In genomic region chr17:27047762-27048444, GRCm38 (mm10) we compare ENCODE assay signal across 8 mouse cellular contexts. TPM values are rescaled to one million over a fixed set of nuclear protein-coding genes. Genes with fewer than 3 reads are reported as not detected.
DNase-seq lines count a peak whose midpoint lies in the region; ATAC-seq and TF ChIP-seq lines count a peak whose summit lies in the region.

No protein-coding gene starts in this region.

- H3K9me3 ChIP-seq in CH12.LX (replicated peaks; ENCODE audit: low read length) = no peaks in the 10 kb centered on the region
- H3K9me3 ChIP-seq in limb, embryonic 10.5 days (replicated peaks) = no peaks in the 10 kb centered on the region
- no peaks in the 10 kb centered on the region for H3K9me3 ChIP-seq in forebrain, embryonic 13.5 days (replicated peaks)

- dilution Hi-C loops in CH12.LX (cut with MboI; ENCODE audit: extremely low pct_ligation_motif_present, extremely low pct_unique_long_range_greater_than_20kb, low sequenced_read_pairs) = no loop called here

- H3K9ac ChIP-seq in CH12.LX (ENCODE audit: insufficient read depth, low read depth) = no peak overlapping the region
- H3K9ac ChIP-seq in forebrain, embryonic 13.5 days = no peak overlapping the region

- no peak for TF ChIP-seq EP300 in CH12.LX (IDR thresholded peaks at IDR 0.05; ENCODE audit: low read length)

- peak; percentile 47 to 56 for TF ChIP-seq CTCF in CH12.LX (conservative IDR thresholded peaks at IDR 0.05 in 1 of 2, IDR thresholded peaks at IDR 0.05 in 1 of 2; ENCODE audit: low read depth in 2 of 2, low read length in 2 of 2)

- no peak overlapping the region for H3K4me2 ChIP-seq in CH12.LX (ENCODE audit: insufficient read depth, low read depth, poor library complexity, severe bottlenecking)
- no peak overlapping the region for H3K4me2 ChIP-seq in forebrain, embryonic 13.5 days

- H3K27ac ChIP-seq in CH12.LX (ENCODE audit: insufficient read depth, low read depth) = no peak overlapping the region
- H3K27ac ChIP-seq in limb, embryonic 10.5 days = peak overlapping the region; percentile 77
- H3K27ac ChIP-seq in forebrain, embryonic 13.5 days = no peak overlapping the region

- no peaks in the 10 kb centered on the region for H3K79me2 ChIP-seq in CH12.LX (replicated peaks; ENCODE audit: control insufficient read depth, extremely low read depth, insufficient read depth, poor library complexity, severe bottlenecking)

- WGBS in limb, embryonic 10.5 days = 79% methylated on average over 14 of the region's 14 CpGs
- 77% methylated on average over 14 of the region's 14 CpGs for WGBS in forebrain, embryonic 13.5 days

- no peak for TF ChIP-seq POLR2A in CH12.LX (IDR thresholded peaks at IDR 0.05; ENCODE audit: low read depth, low read length)

- no peak overlapping the region for H3K4me3 ChIP-seq in CH12.LX (replicated peaks in 1 of 3; ENCODE audit: low read depth in 2 of 3, low read length in 2 of 3, poor library complexity in 1 of 3)
- no peak overlapping the region for H3K4me3 ChIP-seq in limb, embryonic 10.5 days
- no peak overlapping the region for H3K4me3 ChIP-seq in forebrain, embryonic 13.5 days

- H3K36me3 ChIP-seq in CH12.LX (replicated peaks in 1 of 2; ENCODE audit: control insufficient read depth in 1 of 2, insufficient read depth in 1 of 2, low read length in 1 of 2) = no peaks in the 10 kb centered on the region
- no peaks in the 10 kb centered on the region for H3K36me3 ChIP-seq in limb, embryonic 10.5 days
- H3K36me3 ChIP-seq in forebrain, embryonic 13.5 days (ENCODE audit: poor library complexity, severe bottlenecking) = no peaks in the 10 kb centered on the region

- TF ChIP-seq RAD21 in CH12.LX (IDR thresholded peaks at IDR 0.05; ENCODE audit: low read depth, low read length) = peak; percentile 10

- H3K27me3 ChIP-seq in CH12.LX (replicated peaks) = no peaks in the 10 kb centered on the region
- H3K27me3 ChIP-seq in limb, embryonic 10.5 days (ENCODE audit: low read depth, poor library complexity, severe bottlenecking) = no peaks in the 10 kb centered on the region
- H3K27me3 ChIP-seq in forebrain, embryonic 13.5 days = no peaks in the 10 kb centered on the region

- in situ Hi-C loops in CH12.LX (cut with MboI; ENCODE audit: low pct_ligation_motif_present, low pct_unique_long_range_greater_than_20kb, low sequenced_read_pairs) = loop anchor here (5.0 to 25.0 kb wide), 2 partner anchors 69 to 464 kb away; partner anchors contain the start of gene Grm4

- H3K4me1 ChIP-seq in CH12.LX (ENCODE audit: control insufficient read depth in 1 of 2, insufficient read depth in 2 of 2) = peaks cover 12 to 52% of the 10 kb centered on the region in 2 experiments
- H3K4me1 ChIP-seq in limb, embryonic 10.5 days = peaks cover 42% of the 10 kb centered on the region
- H3K4me1 ChIP-seq in forebrain, embryonic 13.5 days = no peaks in the 10 kb centered on the region

- DNase-seq in kidney, postnatal 4 days = peak; percentile 56 to 65
- DNase-seq in kidney, adult 11 months = no peak
- DNase-seq in CH12.LX (ENCODE audit: extremely low read depth) (no peak), NIH3T3 (ENCODE audit: low read depth) (peak; percentile 50)
- no peak for DNase-seq in limb, embryonic 10.5 days (ENCODE audit: low spot score)
- no peak for DNase-seq in frontal cortex, adult 2 months (ENCODE audit: extremely low spot score in 1 of 2, low spot score in 1 of 2)
- DNase-seq in gastrocnemius, postnatal 25 days = no peak

- ATAC-seq in forebrain, embryonic 13.5 days = no peak

TF ChIP-seq in CH12.LX, 34 proteins besides CTCF, POLR2A, EP300 and RAD21:
- TF ChIP-seq TBP (conservative IDR thresholded peaks at IDR 0.05; ENCODE audit: low read depth, low read length) (no peak), NRF1 (IDR thresholded peaks at IDR 0.05; ENCODE audit: low read depth, low read length) (no peak), HCFC1 (IDR thresholded peaks at IDR 0.05; ENCODE audit: low read depth, low read length) (no peak), TCF12 (IDR thresholded peaks at IDR 0.05; ENCODE audit: low read depth, low read length) (no peak), BHLHE40 (IDR thresholded peaks at IDR 0.05; ENCODE audit: low read depth, low read length) (no peak), NELFE (IDR thresholded peaks at IDR 0.05; ENCODE audit: low read depth, low read length) (no peak), ZMIZ1 (IDR thresholded peaks at IDR 0.05; ENCODE audit: low read depth, low read length) (no peak), MYC (IDR thresholded peaks at IDR 0.05; ENCODE audit: low read depth, low read length) (no peak), ZNF384 (IDR thresholded peaks at IDR 0.05; ENCODE audit: low read depth, low read length) (no peak), USF2 (conservative IDR thresholded peaks at IDR 0.05; ENCODE audit: low read depth, low read length) (no peak), SIN3A (IDR thresholded peaks at IDR 0.05; ENCODE audit: low read length) (no peak), CHD1 (IDR thresholded peaks at IDR 0.05; ENCODE audit: low read depth, low read length) (no peak), UBTF (IDR thresholded peaks at IDR 0.05; ENCODE audit: low read depth, low read length) (no peak), IRF4 (IDR thresholded peaks at IDR 0.05; ENCODE audit: low read depth, low read length) (no peak), SMC3 (IDR thresholded peaks at IDR 0.05; ENCODE audit: low read depth, low read length) (no peak), PAX5 (IDR thresholded peaks at IDR 0.05; ENCODE audit: low read length) (no peak), JUND (conservative IDR thresholded peaks at IDR 0.05; ENCODE audit: low read depth, low read length) (no peak), POLR2AphosphoS2 (IDR thresholded peaks at IDR 0.05; ENCODE audit: low read depth, low read length) (no peak), MXI1 (IDR thresholded peaks at IDR 0.05; ENCODE audit: low read depth, low read length) (no peak), MAZ (IDR thresholded peaks at IDR 0.05; ENCODE audit: low read depth, low read length) (no peak)

RNA-seq across cellular contexts. Expression of gene Itpr3, which starts 9.2 kb away (rescaled TPM):
- total RNA-seq in CH12.LX (2012; rRNA removed) = 8.3 and 11.3 TPM in 2 replicates
- 2.5 TPM in 2 replicates for total RNA-seq in CH12.LX (2014; rRNA removed)
- 8.5 and 9.5 TPM in 2 replicates for polyA plus RNA-seq in CH12.LX (2012; ENCODE audit: insufficient read length, low read depth)
- polyA plus RNA-seq in limb, embryonic 10.5 days (2016; fragmentation: Nextera tagmentation; extraction: Ambion mirVana) = 4.3 and 4.8 TPM in 2 replicates
- 3.8 and 4.2 TPM in 2 replicates for polyA plus RNA-seq in frontal cortex, adult 2 months (2012; rRNA removed)
- polyA plus RNA-seq in forebrain, embryonic 13.5 days (2015; fragmentation: Nextera tagmentation; extraction: Ambion mirVana) = 0.41 and 0.52 TPM in 2 replicates
- 1 to 10 TPM; 1.6 to 2.4 TPM for total RNA-seq in gastrocnemius, postnatal 25 days (2021)

RNA-seq across cellular contexts. Expression of gene Bak1, which starts 19.1 kb away (rescaled TPM):
- 57.3 and 69.8 TPM in 2 replicates for total RNA-seq in CH12.LX (2012; rRNA removed)
- 61.8 and 62.9 TPM in 2 replicates for total RNA-seq in CH12.LX (2014; rRNA removed)
- polyA plus RNA-seq in CH12.LX (2012; ENCODE audit: insufficient read length, low read depth) = 123 and 140 TPM in 2 replicates
- 3.7 and 4.6 TPM in 2 replicates for polyA plus RNA-seq in limb, embryonic 10.5 days (2016; fragmentation: Nextera tagmentation; extraction: Ambion mirVana)
- polyA plus RNA-seq in frontal cortex, adult 2 months (2012; rRNA removed) = 17.9 and 19.4 TPM in 2 replicates
- 1.9 and 2.6 TPM in 2 replicates for polyA plus RNA-seq in forebrain, embryonic 13.5 days (2015; fragmentation: Nextera tagmentation; extraction: Ambion mirVana)
- 10 to 100 TPM; 16.9 to 21.0 TPM for total RNA-seq in gastrocnemius, postnatal 25 days (2021)

Comparison
In these comparisons a context has a peak if more than half of its experiments do, and no peak if none do; other contexts are left out.
1. DNase-seq: peak in kidney, postnatal 4 days (2 of 2) and NIH3T3 (single experiment); none in kidney, adult 11 months (single experiment), CH12.LX (single experiment), limb, embryonic 10.5 days (single experiment), frontal cortex, adult 2 months (0 of 2) and gastrocnemius, postnatal 25 days (single experiment).